8 mouse cellular contexts compared by ENCODE assay signal in the genomic region with DNA sequence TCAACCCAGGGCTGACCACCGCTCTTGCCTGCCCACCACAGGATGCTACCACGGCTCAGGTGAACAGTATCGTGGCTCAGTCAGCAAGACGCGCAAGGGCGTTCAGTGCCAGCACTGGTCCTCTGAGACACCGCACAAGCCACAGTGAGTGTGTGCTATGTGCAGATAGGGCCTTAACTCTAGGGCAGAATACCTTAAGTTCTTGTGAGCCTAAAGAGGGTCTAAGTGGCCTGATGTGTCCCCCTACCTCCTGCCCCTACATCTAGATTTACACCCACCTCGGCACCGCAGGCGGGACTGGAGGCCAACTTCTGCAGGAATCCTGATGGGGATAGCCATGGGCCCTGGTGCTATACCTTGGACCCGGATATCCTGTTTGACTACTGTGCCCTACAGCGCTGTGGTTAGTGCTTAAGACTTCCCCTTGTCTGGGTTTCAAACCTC. TPM values are rescaled to one million over a fixed set of nuclear protein-coding genes. Genes with fewer than 3 reads are reported as not detected.
DNase-seq lines count a peak whose midpoint lies in the region; ATAC-seq and TF ChIP-seq lines count a peak whose summit lies in the region.

Gene Rnf123, minus strand, starts transcription at position 359 of the 444 bp plus-strand sequence.

- ATAC-seq in intestine, embryonic 16.5 days, result peak; percentile 22; the same call in 1 of the 2 replicates
- ATAC-seq in megakaryocyte progenitor cell, adult 5-6 weeks (replicated peaks; ENCODE audit: poor library complexity), result peak; percentile 52

- peak; percentile 62; the same call in 1 of the 2 replicates for TF ChIP-seq POLR2A in bone marrow, adult 2 months (IDR thresholded peaks at IDR 0.05; ENCODE audit: borderline replicate concordance, control insufficient read depth, low read depth, low read length)

- peaks cover 17% of the 10 kb centered on the region; the same call in 1 of the 2 replicates for H3K27me3 ChIP-seq in intestine, embryonic 16.5 days (replicated peaks; ENCODE audit: control insufficient read depth, insufficient read depth, low read length)

- H3K4me2 ChIP-seq in intestine, embryonic 16.5 days (ENCODE audit: low read depth, low read length), result peak within 1 kb of the TSS; percentile 40

- peak within 1 kb of the TSS; percentile 50 for H3K9ac ChIP-seq in intestine, embryonic 16.5 days (ENCODE audit: low read depth, low read length)

- peaks cover 12% of the 10 kb centered on the region; the same call in 1 of the 2 replicates for H3K4me1 ChIP-seq in bone marrow, adult 2 months (ENCODE audit: control insufficient read depth, insufficient read depth, low read length)
- peaks cover 15% of the 10 kb centered on the region for H3K4me1 ChIP-seq in intestine, embryonic 16.5 days (ENCODE audit: control insufficient read depth, insufficient read depth, low read length)

- H3K27ac ChIP-seq in left cerebral cortex, adult 2 months, result no peak within 1 kb of the TSS
- peak within 1 kb of the TSS; percentile 81 for H3K27ac ChIP-seq in bone marrow, adult 2 months (ENCODE audit: control insufficient read depth, insufficient read depth, low read depth, low read length, poor library complexity)
- no peak within 1 kb of the TSS for H3K27ac ChIP-seq in intestine, embryonic 16.5 days (ENCODE audit: low read length)

- peaks cover 13% of the 10 kb centered on the region; the same call in 1 of the 2 replicates for H3K36me3 ChIP-seq in intestine, embryonic 16.5 days (ENCODE audit: control insufficient read depth, insufficient read depth, low read length)

- no peaks in the 10 kb centered on the region for H3K9me3 ChIP-seq in intestine, embryonic 16.5 days (ENCODE audit: control insufficient read depth, low read length)

- WGBS in bone marrow, adult 2 months, result 5% methylated on average over 12 of the region's 12 CpGs
- 26% methylated on average over 12 of the region's 12 CpGs for WGBS in intestine, embryonic 16.5 days

- DNase-seq in left cerebral cortex, adult 2 months (ENCODE audit: extremely low spot score in 1 of 2, low spot score in 2 of 2), result no peak
- no peak for DNase-seq in left cerebral cortex, adult 9 months (ENCODE audit: low spot score in 2 of 2)
- DNase-seq in gastrocnemius, postnatal 36 days, result no peak
- DNase-seq in cerebellum, adult 9-10 months, result no peak
- no peak for DNase-seq in right cerebral cortex, adult 18-20 months

- intact Hi-C loops in left cerebral cortex, adult 2 months (cut with DNase I), result no loop called here
- intact Hi-C loops in gastrocnemius, postnatal 36 days (cut with DNase I), result no loop called here

- no peak for TF ChIP-seq CTCF in left cerebral cortex, adult 2 months (IDR thresholded peaks at IDR 0.05)
- TF ChIP-seq CTCF in bone marrow, adult 2 months (IDR thresholded peaks at IDR 0.05; ENCODE audit: control insufficient read depth, insufficient read depth, low read length), result no peak

- no peak within 1 kb of the TSS for H3K4me3 ChIP-seq in left cerebral cortex, adult 2 months
- peak within 1 kb of the TSS; percentile 24 for H3K4me3 ChIP-seq in bone marrow, adult 2 months (replicated peaks; ENCODE audit: control insufficient read depth, low read depth, low read length)
- peak within 1 kb of the TSS; percentile 21 for H3K4me3 ChIP-seq in intestine, embryonic 16.5 days (ENCODE audit: low read length)

RNA-seq across cellular contexts. Expression of gene Rnf123, which starts in this region (rescaled TPM):
- total RNA-seq in left cerebral cortex, adult 2 months (2021), result 100 to 1,000 TPM; 107 to 108 TPM
- polyA plus RNA-seq in bone marrow, adult 2 months (2011; ENCODE audit: insufficient read depth, insufficient read length, low replicate concordance, missing spikeins), result 296 and 393 TPM in 2 replicates
- 100 to 1,000 TPM; 141 to 153 TPM for total RNA-seq in gastrocnemius, postnatal 36 days (2021)
- 20.3 and 22.3 TPM in 2 replicates for polyA plus RNA-seq in intestine, embryonic 16.5 days (2015; fragmentation: Nextera tagmentation; extraction: Ambion mirVana)
- total RNA-seq in megakaryocyte progenitor cell, adult 5-6 weeks (2015), result 34.5 and 35.8 TPM in 2 replicates
- 18.8 and 34.8 TPM in 2 replicates for total RNA-seq in megakaryocyte progenitor cell, adult 5-6 weeks (2017)

Comparison
In these comparisons a context has a peak if more than half of its experiments do, and no peak if none do; other contexts are left out.
1. RNA of gene Rnf123 (polyA plus RNA-seq): 296 to 393 TPM in bone marrow, adult 2 months; 20.3 to 22.3 TPM in intestine, embryonic 16.5 days; every median in the first group is over 10 times any median in the second.